Mouse (Mus musculus) liver, embryonic 15.5 days (tissue): Measurements from ENCODE around the gene Cep295. TPM values are rescaled to one million over a fixed set of nuclear protein-coding genes. Genes with fewer than 3 reads are reported as not detected.
"Not testable (repeated sequence)": the region's sequence is repeated elsewhere in the genome, so short reads cannot be mapped to it uniquely, and the experiment has no call there.

Experiments
- ATAC-seq: fragments of 200-750 bp; cut with Nextera tagmentation; 2 replicates; pipeline ENCODE4 v1.8.0; 2017; ENCODE audit warnings: moderate number of reproducible peaks, mild to moderate bottlenecking, moderate library complexity; ENCODE audit not compliant: insufficient read depth
- H3K27ac ChIP-seq: fragments of 300-500 bp; sonication (generic); replicated peaks from 2 replicates; pipeline ENCODE4 v1.5.1; 2015; ENCODE audit warnings: mild to moderate bottlenecking, inconsistent platforms
- H3K27me3 ChIP-seq: fragments of 300-500 bp; sonication (generic); 2 replicates; pipeline ENCODE4 v1.6.1; 2015; ENCODE audit warnings: mild to moderate bottlenecking, inconsistent platforms
- H3K36me3 ChIP-seq: fragments of 300-500 bp; sonication (generic); replicated peaks from 2 replicates; pipeline ENCODE4 v1.6.1; 2015; ENCODE audit warnings: moderate library complexity, mild to moderate bottlenecking, inconsistent platforms
- H3K4me1 ChIP-seq: fragments of 300-500 bp; sonication (generic); replicated peaks from 2 replicates; pipeline ENCODE4 v1.6.1; 2015; ENCODE audit warnings: inconsistent platforms
- H3K4me2 ChIP-seq: fragments of 300-500 bp; sonication (generic); 2 replicates; pipeline ENCODE4 v1.6.1; 2015; ENCODE audit warnings: moderate library complexity, mild to moderate bottlenecking, inconsistent platforms
- H3K4me3 ChIP-seq: fragments of 300-500 bp; sonication (generic); replicated peaks from 2 replicates; pipeline ENCODE4 v1.5.1; 2015; ENCODE audit warnings: mild to moderate bottlenecking, inconsistent platforms
- H3K9ac ChIP-seq: fragments of 300-500 bp; sonication (generic); 2 replicates; pipeline ENCODE4 v1.6.1; 2015; ENCODE audit warnings: moderate library complexity, mild to moderate bottlenecking, inconsistent platforms
- H3K9me3 ChIP-seq: fragments of 300-500 bp; sonication (generic); replicated peaks from 2 replicates; pipeline ENCODE4 v1.6.1; 2016; ENCODE audit warnings: inconsistent platforms
- WGBS: fragments of 180-500 bp; shearing (Covaris S2); methylation state at CpG from one replicate; pipeline ENCODE4 v1.1.7; 2015; ENCODE audit warnings: mixed read lengths; ENCODE audit not compliant: insufficient replicate concordance; 5-methylcytosine and 5-hydroxymethylcytosine counted together
- polyA plus RNA-seq: library from polyadenylated mRNA; unstranded; fragments of >200 nt; fragmentation: Nextera tagmentation; extraction: Ambion mirVana; gene quantifications from 2 replicates; pipeline ENCODE4 v1.2.1, GENCODE M21; 2015

Cep295 gene
- polyA plus RNA-seq, 1 experiment from 2014 or later, result 6.8 TPM

GRCm38 (mm10) chr9:15318170-15318742 is 39.3 kb downstream of the Cep295 start:
- H3K27me3 ChIP-seq, result no peaks in the 10 kb centered on the region
- H3K36me3 ChIP-seq, result peaks cover 78% of the 10 kb centered on the region
- H3K4me2 ChIP-seq, result no peak overlapping the region
- no peak overlapping the region for H3K9ac ChIP-seq
- H3K4me3 ChIP-seq, result no peak overlapping the region
- no peaks in the 10 kb centered on the region for H3K9me3 ChIP-seq
- no peak for ATAC-seq
- no peak overlapping the region for H3K27ac ChIP-seq
- WGBS, result 70% methylated on average over 2 of the region's 2 CpGs
- no peaks in the 10 kb centered on the region for H3K4me1 ChIP-seq

GRCm38 (mm10) chr9:15317223-15318169 is 40.1 kb downstream of the Cep295 start:
- Histone ChIP-seq H3K27me3 (no peaks in the 10 kb centered on the region), H3K27ac (no peak overlapping the region), H3K9me3 (no peaks in the 10 kb centered on the region), H3K4me1 (no peaks in the 10 kb centered on the region), H3K9ac (no peak overlapping the region), H3K4me2 (no peak overlapping the region), H3K36me3 (peaks cover 77% of the 10 kb centered on the region), H3K4me3 (no peak overlapping the region)
- ATAC-seq, result no peak
- WGBS, result 37% methylated on average over 5 of the region's 5 CpGs

GRCm38 (mm10) chr9:15316296-15316695 is 41.3 kb downstream of the Cep295 start:
- H3K9ac ChIP-seq, H3K27me3 ChIP-seq, ATAC-seq, H3K4me1 ChIP-seq, H3K27ac ChIP-seq, H3K4me3 ChIP-seq, H3K4me2 ChIP-seq, H3K9me3 ChIP-seq: not testable (repeated sequence)
- 86% methylated on average over 2 of the region's 2 CpGs for WGBS
- H3K36me3 ChIP-seq, result peaks cover 75% of the 10 kb centered on the region

- H3K4me2 ChIP-seq, result no peak overlapping the region
- peaks cover 10% of the 10 kb centered on the region; the same call in 1 of the 2 replicates for H3K4me1 ChIP-seq
- no peaks in the 10 kb centered on the region for H3K9me3 ChIP-seq
- H3K27me3 ChIP-seq, result no peaks in the 10 kb centered on the region
- no peak for ATAC-seq
- 80% methylated on average over 1 of the region's 1 CpGs for WGBS
- no peak overlapping the region for H3K4me3 ChIP-seq
- H3K9ac ChIP-seq, result no peak overlapping the region
- peaks cover 82% of the 10 kb centered on the region for H3K36me3 ChIP-seq
- H3K27ac ChIP-seq, result no peak overlapping the region
These were observed 43.0 kb downstream of the Cep295 start for GRCm38 (mm10) chr9:15314619-15315018.

- H3K27me3 ChIP-seq, result no peaks in the 10 kb centered on the region
- ATAC-seq, result no peak
- H3K9me3 ChIP-seq, result no peaks in the 10 kb centered on the region
- 62% methylated on average over 5 of the region's 5 CpGs for WGBS
- no peak overlapping the region for H3K27ac ChIP-seq
- H3K36me3 ChIP-seq, result peaks cover 91% of the 10 kb centered on the region
- H3K4me3 ChIP-seq, result no peak overlapping the region
- H3K9ac ChIP-seq, result no peak overlapping the region
- H3K4me1 ChIP-seq, result peaks cover 19% of the 10 kb centered on the region
- no peak overlapping the region for H3K4me2 ChIP-seq
These were observed 44.0 kb downstream of the Cep295 start for GRCm38 (mm10) chr9:15313633-15314032.

GRCm38 (mm10) chr9:15312054-15312735 is 45.4 kb downstream of the Cep295 start:
- 39% methylated on average over 2 of the region's 2 CpGs for whole genome bisulfite sequencing
- no peak for ATAC-seq
- H3K9me3 ChIP-seq, result no peaks in the 10 kb centered on the region

GRCm38 (mm10) chr9:15310179-15310578 is 47.4 kb downstream of the Cep295 start:
- Histone ChIP-seq H3K27ac (no peak overlapping the region), H3K9me3 (no peaks in the 10 kb centered on the region), H3K9ac (no peak overlapping the region), H3K27me3 (no peaks in the 10 kb centered on the region), H3K4me3 (no peak overlapping the region), H3K4me2 (no peak overlapping the region), H3K4me1 (peaks cover 46% of the 10 kb centered on the region), H3K36me3 (peaks cover 69% of the 10 kb centered on the region)
- WGBS, result 75% methylated on average over 1 of the region's 1 CpGs
- ATAC-seq, result no peak

More at GRCm38 (mm10) chr9:15312054-15312735, 45.4 kb downstream of the Cep295 start:
- H3K4me3 ChIP-seq, result no peak overlapping the region
- peaks cover 32% of the 10 kb centered on the region for H3K4me1 ChIP-seq
- H3K27ac ChIP-seq, result no peak overlapping the region
- H3K36me3 ChIP-seq, result peaks cover 87% of the 10 kb centered on the region
- H3K27me3 ChIP-seq, result no peaks in the 10 kb centered on the region
- no peak overlapping the region for H3K9ac ChIP-seq
- no peak overlapping the region for H3K4me2 ChIP-seq

- Histone ChIP-seq H3K9me3 (no peaks in the 10 kb centered on the region), H3K27me3 (no peaks in the 10 kb centered on the region), H3K4me2 (peak overlapping the region; percentile 2; the same call in 1 of the 2 replicates), H3K4me1 (peaks cover 50% of the 10 kb centered on the region), H3K27ac (no peak overlapping the region), H3K36me3 (peaks cover 62% of the 10 kb centered on the region), H3K9ac (no peak overlapping the region), H3K4me3 (no peak overlapping the region)
- ATAC-seq, result no peak
- WGBS, result 55% methylated on average over 4 of the region's 4 CpGs
These were observed 48.2 kb downstream of the Cep295 start for GRCm38 (mm10) chr9:15309425-15309824.

- H3K4me3 ChIP-seq, result no peak overlapping the region
- no peaks in the 10 kb centered on the region for H3K9me3 ChIP-seq
- peaks cover 50% of the 10 kb centered on the region for H3K4me1 ChIP-seq
- no peak overlapping the region for H3K9ac ChIP-seq
- H3K27ac ChIP-seq, result no peak overlapping the region
- peaks cover 50% of the 10 kb centered on the region for H3K36me3 ChIP-seq
- peak overlapping the region; percentile 28; the same call in 1 of the 2 replicates for H3K4me2 ChIP-seq
- H3K27me3 ChIP-seq, result no peaks in the 10 kb centered on the region
- ATAC-seq, result no peak
- WGBS, result 40% methylated on average over 2 of the region's 2 CpGs
These were observed 49.3 kb downstream of the Cep295 start for GRCm38 (mm10) chr9:15308254-15308653.

- H3K4me2 ChIP-seq, result peak overlapping the region; percentile 87
- no peak overlapping the region for H3K27ac ChIP-seq
- H3K4me1 ChIP-seq, result peaks cover 50% of the 10 kb centered on the region
- no peak for ATAC-seq
- peak overlapping the region; percentile 71 for H3K4me3 ChIP-seq
- H3K36me3 ChIP-seq, result peaks cover 43% of the 10 kb centered on the region
- peak overlapping the region; percentile 82 for H3K9ac ChIP-seq
- H3K27me3 ChIP-seq, result no peaks in the 10 kb centered on the region
- WGBS, result 5% methylated on average over 6 of the region's 6 CpGs
- H3K9me3 ChIP-seq, result no peaks in the 10 kb centered on the region
These were observed 50.3 kb downstream of the Cep295 start for GRCm38 (mm10) chr9:15307257-15307656.
